Mouse (Mus musculus): ENCODE data around the gene Gpr156.

DNA sequence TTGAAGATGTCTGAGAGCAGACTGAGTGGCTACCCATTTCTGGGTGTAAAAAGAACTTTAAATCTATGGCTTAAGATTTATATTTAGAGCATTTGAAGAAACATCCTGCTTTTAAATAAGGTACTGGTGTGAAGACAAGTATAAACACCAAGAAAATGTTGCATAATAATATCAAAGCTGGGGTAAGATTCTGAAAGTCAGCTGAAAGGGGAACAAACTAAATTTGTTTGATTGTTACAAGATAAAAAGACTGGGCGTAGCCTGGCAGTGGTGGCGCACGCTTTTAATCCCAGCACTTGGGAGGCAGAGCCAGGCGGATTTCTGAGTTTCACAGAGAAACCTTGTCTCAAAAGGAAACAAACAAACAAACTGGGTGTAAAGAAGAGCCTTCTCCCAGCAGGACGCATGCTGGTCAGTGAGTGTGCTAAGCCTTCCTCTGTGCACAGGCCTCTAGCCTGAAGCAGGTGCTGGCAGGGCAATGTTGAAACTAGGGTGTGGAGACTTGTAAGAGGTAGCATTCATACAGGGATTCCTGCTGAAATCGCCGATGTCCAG lies 37.3 kb upstream of the Gpr156 start:
- TF ChIP-seq CTCF (IDR thresholded peaks at IDR 0.05; ENCODE audit: low read depth, low read length) (no peak), POLR2AphosphoS5 (IDR thresholded peaks at IDR 0.05; ENCODE audit: insufficient replicate concordance, low read depth, low read length) (no peak), TAL1 (conservative IDR thresholded peaks at IDR 0.05; ENCODE audit: low read depth, low read length) (no peak), GATA1 (IDR thresholded peaks at IDR 0.05; ENCODE audit: borderline replicate concordance, low read length) (no peak), GATA2 (IDR thresholded peaks at IDR 0.05; ENCODE audit: borderline replicate concordance, low read depth, low read length) (no peak)
